Mouse (Mus musculus) hindbrain, embryonic 11.5 days (tissue): ENCODE measurements around the gene Tlcd2. TPM values are rescaled to one million over a fixed set of nuclear protein-coding genes. Genes with fewer than 3 reads are reported as not detected.
A peak's percentile ranks its signal among the peaks of the same experiment; 100 is the strongest.

Source experiments
- ATAC-seq: fragments of 200-750 bp; cut with Nextera tagmentation; 2 replicates; pipeline ENCODE4 v1.8.0; 2017; ENCODE audit warnings: mild to moderate bottlenecking, moderate TSS enrichment, moderate library complexity; ENCODE audit not compliant: low FRiP score
- DNase-seq: peaks from one replicate; pipeline ENCODE4 v3.0.0-alpha.2; 2015; ENCODE audit warnings: low spot score
- H3K27ac ChIP-seq: fragments of 300-500 bp; sonication (generic); 2 replicates; pipeline ENCODE4 v1.5.1; 2014; ENCODE audit warnings: mild to moderate bottlenecking, low read depth, low read length
- H3K27me3 ChIP-seq: fragments of 300-500 bp; sonication (generic); 2 replicates; pipeline ENCODE4 v1.6.1; 2014; ENCODE audit warnings: mild to moderate bottlenecking, low read length, moderate library complexity, mixed read lengths; ENCODE audit not compliant: control insufficient read depth, insufficient read depth
- H3K36me3 ChIP-seq: fragments of 300-500 bp; sonication (generic); 2 replicates; pipeline ENCODE4 v1.6.1; 2014; ENCODE audit warnings: mild to moderate bottlenecking, low read length, moderate library complexity, mixed read lengths; ENCODE audit not compliant: control insufficient read depth, insufficient read depth
- H3K4me1 ChIP-seq: fragments of 300-500 bp; sonication (generic); replicated peaks from 2 replicates; pipeline ENCODE4 v1.6.1; 2014; ENCODE audit warnings: low read length, mixed read lengths; ENCODE audit not compliant: control insufficient read depth, insufficient read depth
- H3K4me2 ChIP-seq: fragments of 300-500 bp; sonication (generic); replicated peaks from 2 replicates; pipeline ENCODE4 v1.6.1; 2014; ENCODE audit warnings: mild to moderate bottlenecking, low read depth, low read length
- H3K4me3 ChIP-seq: fragments of 300-500 bp; sonication (generic); 2 replicates; pipeline ENCODE4 v1.5.1; 2014; ENCODE audit warnings: low read depth, low read length
- H3K9ac ChIP-seq: fragments of 300-500 bp; sonication (generic); 2 replicates; pipeline ENCODE4 v1.6.1; 2014; ENCODE audit warnings: low read depth, low read length
- H3K9me3 ChIP-seq: fragments of 300-500 bp; sonication (generic); 2 replicates; pipeline ENCODE4 v1.6.1; 2016; ENCODE audit warnings: low read length; ENCODE audit not compliant: control insufficient read depth
- WGBS: fragments of 180-500 bp; shearing (Covaris S2); extraction: QIAGEN DNeasy Blood & Tissue Kit; methylation state at CpG from one replicate; pipeline ENCODE4 v1.1.7; 2014; 5-methylcytosine and 5-hydroxymethylcytosine counted together
- polyA plus RNA-seq: library from polyadenylated mRNA; unstranded; fragments of >200 nt; fragmentation: Nextera tagmentation; extraction: Ambion mirVana; gene quantifications from 2 replicates; pipeline ENCODE4 v1.2.1, GENCODE M21; 2014

The Tlcd2 gene
- polyA plus RNA-seq, 1 experiment from 2014 or later: 9.9 TPM

DNA sequence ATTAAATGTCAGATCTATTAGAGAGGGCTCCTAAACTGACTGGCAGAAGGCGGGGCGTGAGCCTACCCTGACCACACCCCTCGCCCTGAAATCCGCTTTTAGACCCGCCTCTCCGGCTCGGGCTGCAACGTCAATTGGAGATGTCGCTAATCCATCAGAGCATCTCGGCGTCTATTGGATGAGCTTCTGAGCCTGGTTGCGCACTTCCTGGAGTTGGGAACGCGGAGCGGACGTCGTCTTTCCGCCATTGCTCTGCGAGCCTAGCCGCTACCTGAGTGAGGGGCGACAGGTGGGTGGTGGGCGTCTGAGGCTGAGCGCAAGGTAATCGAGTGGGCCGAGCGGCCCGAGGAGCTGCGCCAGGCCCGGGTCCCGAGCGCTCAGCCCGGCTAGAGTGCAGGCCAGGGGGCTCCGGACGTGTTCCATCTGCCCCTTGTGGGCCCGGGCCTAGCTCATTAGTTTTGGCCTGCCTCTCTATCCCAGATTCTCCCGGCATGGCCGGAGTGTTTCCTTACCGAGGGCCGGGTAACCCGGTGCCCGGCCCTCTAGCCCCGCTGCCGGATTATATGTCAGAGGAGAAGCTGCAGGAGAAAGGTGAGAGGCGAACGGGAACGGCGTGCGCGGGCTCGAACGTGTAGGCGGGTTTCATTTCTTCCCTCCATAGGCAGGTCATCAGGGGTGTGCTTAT, 25.2 kb downstream of the Tlcd2 start, which contains the start of gene Prpf8:
Gene Prpf8 (plus strand): TSS at position 216 of the 685 bp plus-strand sequence.
- ATAC-seq: peak; percentile 100
- WGBS: under 1% methylated on average over 52 of the region's 52 CpGs
- H3K4me3 ChIP-seq: peak within 1 kb of the TSS; percentile 94
- peaks cover 6% of the 10 kb centered on the region for H3K4me1 ChIP-seq
- H3K4me2 ChIP-seq: peak within 1 kb of the TSS; percentile 92
- no peaks in the 10 kb centered on the region for H3K9me3 ChIP-seq
- H3K27me3 ChIP-seq: no peaks in the 10 kb centered on the region
- peaks cover 14% of the 10 kb centered on the region for H3K36me3 ChIP-seq
- DNase-seq: peak; percentile 98
- peak within 1 kb of the TSS; percentile 91 for H3K9ac ChIP-seq
- peak within 1 kb of the TSS; percentile 56; the same call in 1 of the 2 replicates for H3K27ac ChIP-seq

DNA sequence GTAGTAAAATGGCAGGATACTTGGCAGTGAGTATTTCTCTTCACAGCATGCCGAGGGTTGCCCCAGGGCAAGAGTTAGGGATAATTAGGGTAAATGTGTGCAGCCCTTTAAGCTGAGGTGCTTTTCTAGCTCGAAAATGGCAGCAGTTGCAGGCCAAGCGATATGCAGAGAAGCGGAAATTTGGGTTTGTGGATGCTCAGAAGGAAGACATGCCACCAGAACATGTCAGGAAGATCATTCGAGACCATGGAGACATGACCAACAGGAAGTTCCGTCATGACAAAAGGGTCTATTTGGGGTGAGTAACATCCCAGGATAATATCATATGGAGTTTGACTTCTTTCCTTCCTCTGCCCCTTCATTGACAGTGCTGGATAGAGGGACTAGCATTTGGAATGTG, 26.0 kb downstream of the Tlcd2 start:
- Histone ChIP-seq H3K4me2 (peak overlapping the region; percentile 92), H3K27ac (no peak overlapping the region), H3K36me3 (peaks cover 22% of the 10 kb centered on the region), H3K27me3 (no peaks in the 10 kb centered on the region), H3K4me1 (peaks cover 6% of the 10 kb centered on the region), H3K4me3 (peak overlapping the region; percentile 94), H3K9ac (peak overlapping the region; percentile 91), H3K9me3 (no peaks in the 10 kb centered on the region)
- no peak for DNase-seq
- ATAC-seq: no peak
- 50% methylated on average over 6 of the region's 6 CpGs for WGBS

GRCm38 (mm10) chr11:75494296-75495049, 33.0 kb downstream of the Tlcd2 start:
- Histone ChIP-seq H3K27me3 (no peaks in the 10 kb centered on the region), H3K4me2 (no peak overlapping the region), H3K27ac (no peak overlapping the region), H3K4me3 (no peak overlapping the region), H3K36me3 (peaks cover 41% of the 10 kb centered on the region), H3K9me3 (no peaks in the 10 kb centered on the region), H3K9ac (no peak overlapping the region), H3K4me1 (no peaks in the 10 kb centered on the region)
- DNase-seq (no peak), ATAC-seq (no peak)
- 96% methylated on average over 10 of the region's 10 CpGs for WGBS

- no peaks in the 10 kb centered on the region for H3K9me3 ChIP-seq
- 76% methylated on average over 1 of the region's 1 CpGs for WGBS
- DNase-seq (no peak), ATAC-seq (no peak)
- H3K27me3 ChIP-seq: no peaks in the 10 kb centered on the region
- no peak overlapping the region for H3K9ac ChIP-seq
- no peak overlapping the region for H3K4me2 ChIP-seq
- no peaks in the 10 kb centered on the region for H3K4me1 ChIP-seq
- H3K27ac ChIP-seq: no peak overlapping the region
- peaks cover 44% of the 10 kb centered on the region for H3K36me3 ChIP-seq
- H3K4me3 ChIP-seq: no peak overlapping the region
Observed at GRCm38 (mm10) chr11:75498126-75498525, 36.6 kb downstream of the Tlcd2 start.

DNA sequence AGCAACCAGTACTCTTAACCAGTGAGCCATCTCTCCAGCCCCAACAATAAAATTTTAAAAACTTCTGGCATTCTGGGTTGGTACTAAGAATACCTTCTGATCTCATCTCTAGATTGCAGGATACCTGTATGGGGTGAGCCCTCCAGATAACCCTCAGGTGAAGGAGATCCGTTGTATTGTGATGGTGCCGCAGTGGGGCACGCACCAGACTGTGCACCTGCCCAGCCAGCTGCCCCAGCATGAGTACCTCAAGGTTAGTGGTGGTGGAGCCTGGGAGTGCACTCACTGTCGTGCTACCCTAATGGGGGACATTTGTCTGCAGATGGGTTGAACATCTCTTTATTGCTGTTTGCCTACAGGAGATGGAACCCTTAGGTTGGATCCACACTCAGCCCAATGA, 46.6 kb downstream of the Tlcd2 start:
- H3K4me3 ChIP-seq: no peak overlapping the region
- H3K27me3 ChIP-seq: no peaks in the 10 kb centered on the region
- H3K4me2 ChIP-seq: no peak overlapping the region
- WGBS: 93% methylated on average over 4 of the region's 4 CpGs
- no peaks in the 10 kb centered on the region for H3K9me3 ChIP-seq
- H3K27ac ChIP-seq: no peak overlapping the region
- H3K4me1 ChIP-seq: peaks cover 4% of the 10 kb centered on the region; the same call in 1 of the 2 replicates
- H3K36me3 ChIP-seq: peaks cover 32% of the 10 kb centered on the region
- H3K9ac ChIP-seq: no peak overlapping the region
- ATAC-seq: no peak
- DNase-seq: no peak

DNA sequence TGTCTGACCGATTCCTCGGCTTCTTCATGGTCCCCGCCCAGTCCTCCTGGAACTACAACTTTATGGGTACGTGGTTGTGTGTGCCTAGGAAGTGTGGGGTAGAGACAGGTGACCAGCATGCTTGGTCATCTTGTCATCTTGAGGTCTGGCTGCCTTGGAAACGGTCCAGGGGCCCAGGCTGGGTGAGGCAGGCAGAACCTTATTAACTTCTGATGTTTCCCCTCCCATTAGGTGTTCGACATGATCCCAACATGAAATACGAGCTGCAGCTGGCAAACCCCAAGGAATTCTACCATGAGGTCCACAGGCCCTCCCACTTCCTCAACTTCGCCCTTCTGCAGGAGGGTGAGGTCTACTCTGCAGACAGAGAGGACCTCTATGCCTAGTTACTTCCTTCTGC, 47.4 kb downstream of the Tlcd2 start:
- H3K4me2 ChIP-seq: no peak overlapping the region
- H3K27ac ChIP-seq: no peak overlapping the region
- ATAC-seq: no peak
- H3K9ac ChIP-seq: no peak overlapping the region
- WGBS: 78% methylated on average over 8 of the region's 8 CpGs
- H3K4me1 ChIP-seq: peaks cover 4% of the 10 kb centered on the region; the same call in 1 of the 2 replicates
- no peaks in the 10 kb centered on the region for H3K27me3 ChIP-seq
- no peak for DNase-seq
- H3K4me3 ChIP-seq: no peak overlapping the region
- H3K36me3 ChIP-seq: peaks cover 27% of the 10 kb centered on the region
- H3K9me3 ChIP-seq: no peaks in the 10 kb centered on the region

GRCm38 (mm10) chr11:75509741-75510626, 48.5 kb downstream of the Tlcd2 start, which contains the start of gene Rilp:
TSS of gene Rilp (plus strand) at chr11:75510094.
- Histone ChIP-seq H3K4me1 (peaks cover 4% of the 10 kb centered on the region; the same call in 1 of the 2 replicates), H3K9ac (peak within 1 kb of the TSS; percentile 57), H3K9me3 (no peaks in the 10 kb centered on the region), H3K27ac (peak within 1 kb of the TSS; percentile 56; the same call in 1 of the 2 replicates), H3K4me2 (peak within 1 kb of the TSS; percentile 76), H3K27me3 (no peaks in the 10 kb centered on the region), H3K4me3 (peak within 1 kb of the TSS; percentile 39), H3K36me3 (peaks cover 20% of the 10 kb centered on the region)
- DNase-seq (peak; percentile 74), ATAC-seq (peak; percentile 90)
- WGBS: 3% methylated on average over 42 of the region's 43 CpGs

DNA sequence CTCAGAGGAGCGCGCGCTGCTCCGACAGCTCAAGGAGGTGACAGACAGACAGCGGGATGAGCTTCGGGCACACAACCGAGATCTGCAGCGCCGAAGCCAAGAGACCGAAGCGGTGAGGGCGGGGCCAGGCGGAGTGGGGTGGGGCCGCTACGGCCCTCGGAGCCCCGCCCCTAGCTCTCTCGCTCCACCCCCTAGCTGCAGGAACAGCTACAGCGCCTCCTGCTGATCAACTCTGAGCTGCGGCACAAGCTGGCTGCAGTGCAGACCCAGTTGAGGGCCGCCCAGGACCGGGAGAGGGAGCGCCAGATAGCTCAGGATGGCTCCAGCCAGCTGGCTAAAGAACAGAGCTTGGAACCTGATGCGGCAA, 49.1 kb downstream of the Tlcd2 start:
- Histone ChIP-seq H3K4me3 (peak overlapping the region; percentile 39), H3K36me3 (peaks cover 17% of the 10 kb centered on the region), H3K4me1 (peaks cover 4% of the 10 kb centered on the region; the same call in 1 of the 2 replicates), H3K9me3 (no peaks in the 10 kb centered on the region), H3K9ac (peak overlapping the region; percentile 57), H3K27ac (peak overlapping the region; percentile 56; the same call in 1 of the 2 replicates), H3K27me3 (no peaks in the 10 kb centered on the region), H3K4me2 (peak overlapping the region; percentile 76)
- WGBS: 2% methylated on average over 21 of the region's 24 CpGs
- DNase-seq (peak; percentile 95), ATAC-seq (peak; percentile 89)
